Mouse (Mus musculus): ENCODE data around the gene Reep1.

DNA sequence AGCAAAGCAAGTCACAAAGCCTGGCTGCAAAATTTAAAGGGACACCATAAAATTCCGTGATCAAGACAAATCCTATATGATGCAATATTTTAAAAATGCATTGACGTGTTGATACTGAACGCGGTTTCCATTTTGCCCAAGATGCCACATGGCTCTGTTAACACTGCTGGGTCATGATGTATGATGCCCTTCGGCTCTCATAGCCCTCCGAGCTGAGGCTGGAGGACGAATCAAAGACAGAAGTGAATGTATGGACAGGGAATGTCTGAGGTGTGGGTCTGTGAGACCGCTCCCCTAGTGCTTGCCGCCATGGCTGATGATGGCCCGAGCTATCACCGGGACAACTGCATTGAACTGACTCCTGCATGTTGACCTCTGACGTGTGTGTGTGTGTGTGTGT is 490 bp upstream of the Reep1 start:
- TF ChIP-seq CTCF (IDR thresholded peaks at IDR 0.05; ENCODE audit: low read depth) (no peak), EP300 (optimal IDR thresholded peaks at IDR 0.05) (no peak)
